8 mouse cellular contexts compared by ENCODE assay signal in the genomic region with DNA sequence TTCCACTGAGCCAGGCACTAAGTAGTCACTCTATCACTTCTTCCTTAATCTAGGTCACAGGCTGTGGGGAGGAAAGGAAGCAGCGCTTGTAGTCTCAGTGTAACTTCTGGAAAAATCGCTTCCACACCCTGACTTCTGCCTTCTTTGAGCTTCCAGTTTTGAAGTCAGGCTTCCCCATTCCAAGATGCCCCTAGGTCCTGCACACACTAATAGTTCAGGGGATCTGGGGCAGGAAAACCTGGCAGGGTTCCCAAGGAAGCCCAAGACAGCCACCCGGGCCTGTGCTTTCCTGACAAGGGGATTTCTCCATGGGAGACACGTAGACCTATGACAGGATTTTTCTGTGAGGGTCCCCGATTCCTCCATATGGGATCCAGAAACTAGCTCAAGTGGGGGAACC. TPM values are rescaled to one million over a fixed set of nuclear protein-coding genes. Genes with fewer than 3 reads are reported as not detected.
DNase-seq lines count a peak whose midpoint lies in the region; ATAC-seq lines count a peak whose summit lies in the region.

No protein-coding gene starts in this region.

- no peaks in the 10 kb centered on the region for H3K27me3 ChIP-seq in heart, embryonic 11.5 days (ENCODE audit: control insufficient read depth, insufficient read depth, low read length)
- H3K27me3 ChIP-seq in midbrain, embryonic 11.5 days (ENCODE audit: control insufficient read depth, insufficient read depth, low read length), result no peaks in the 10 kb centered on the region

- no peak for DNase-seq in frontal cortex, adult 2 months (ENCODE audit: extremely low spot score in 1 of 2, low spot score in 1 of 2)
- DNase-seq in adrenal gland, postnatal 25 days, result peak; percentile 29
- peak; percentile 45 for DNase-seq in kidney, postnatal 10 days
- DNase-seq in midbrain, embryonic 11.5 days (ENCODE audit: low spot score, missing footprints), result no peak
- no peak for DNase-seq in right cerebral cortex, postnatal 14 days

- H3K4me3 ChIP-seq in heart, embryonic 11.5 days (ENCODE audit: low read depth, low read length), result peak overlapping the region; percentile 99
- peak overlapping the region; percentile 87 for H3K4me3 ChIP-seq in midbrain, embryonic 11.5 days (ENCODE audit: low read depth, low read length)

- H3K9ac ChIP-seq in heart, embryonic 11.5 days (ENCODE audit: low read depth, low read length), result peak overlapping the region; percentile 97
- H3K9ac ChIP-seq in midbrain, embryonic 11.5 days (ENCODE audit: low read length), result peak overlapping the region; percentile 92

- 0 out of 2 replicates have a peak, but pooled peaks have one; percentile 18 for ATAC-seq in frontal cortex, adult (ENCODE audit: low TSS enrichment)
- no peak for ATAC-seq in heart, embryonic 11.5 days (replicated peaks; ENCODE audit: insufficient number of reproducible peaks, low FRiP score, low TSS enrichment)
- no peak for ATAC-seq in midbrain, embryonic 11.5 days (ENCODE audit: low FRiP score)
- ATAC-seq in megakaryocyte progenitor cell, adult 5-6 weeks (replicated peaks; ENCODE audit: poor library complexity), result no peak

- H3K4me1 ChIP-seq in heart, embryonic 11.5 days (ENCODE audit: control insufficient read depth, insufficient read depth, low read length), result peaks cover 16% of the 10 kb centered on the region
- H3K4me1 ChIP-seq in midbrain, embryonic 11.5 days (ENCODE audit: control insufficient read depth, insufficient read depth, low read length), result peaks cover 17% of the 10 kb centered on the region

- WGBS in heart, embryonic 11.5 days (ENCODE audit: insufficient replicate concordance), result 24% methylated on average over 5 of the region's 5 CpGs
- 30% methylated on average over 5 of the region's 5 CpGs for WGBS in midbrain, embryonic 11.5 days

- peak overlapping the region; percentile 87 for H3K4me2 ChIP-seq in heart, embryonic 11.5 days
- H3K4me2 ChIP-seq in midbrain, embryonic 11.5 days, result peak overlapping the region; percentile 70

- peak overlapping the region; percentile 25; the same call in 1 of the 2 replicates for H3K27ac ChIP-seq in heart, embryonic 11.5 days (ENCODE audit: low read depth, low read length)
- no peak overlapping the region for H3K27ac ChIP-seq in midbrain, embryonic 11.5 days (ENCODE audit: low read depth, low read length)

- H3K36me3 ChIP-seq in heart, embryonic 11.5 days (ENCODE audit: control insufficient read depth, insufficient read depth, low read length), result no peaks in the 10 kb centered on the region
- no peaks in the 10 kb centered on the region for H3K36me3 ChIP-seq in midbrain, embryonic 11.5 days (ENCODE audit: control insufficient read depth, insufficient read depth, low read length)

- no peaks in the 10 kb centered on the region for H3K9me3 ChIP-seq in heart, embryonic 11.5 days (replicated peaks; ENCODE audit: control insufficient read depth, low read length)
- H3K9me3 ChIP-seq in midbrain, embryonic 11.5 days (ENCODE audit: control insufficient read depth, low read length), result no peaks in the 10 kb centered on the region

RNA-seq across cellular contexts. Expression of gene Ap3d1, which starts 0.9 kb away (rescaled TPM):
- polyA plus RNA-seq in frontal cortex, adult 2 months (2012; rRNA removed), result 161 and 170 TPM in 2 replicates
- 94.4 and 102 TPM in 2 replicates for total RNA-seq in adrenal gland, postnatal 25 days (2021)
- polyA plus RNA-seq in heart, embryonic 11.5 days (2014; fragmentation: Nextera tagmentation; extraction: Ambion mirVana), result 51.5 and 59.3 TPM in 2 replicates
- 63.2 and 68.4 TPM in 2 replicates for polyA plus RNA-seq in midbrain, embryonic 11.5 days (2014; fragmentation: Nextera tagmentation; extraction: Ambion mirVana)
- 31.5 and 40.3 TPM in 2 replicates for total RNA-seq in megakaryocyte progenitor cell, adult 5-6 weeks (2015)
- total RNA-seq in megakaryocyte progenitor cell, adult 5-6 weeks (2017), result 34.7 and 48.7 TPM in 2 replicates

RNA-seq across cellular contexts. Expression of gene Dot1l, which starts 13.9 kb away (rescaled TPM):
- 74.8 and 79.5 TPM in 2 replicates for polyA plus RNA-seq in frontal cortex, adult 2 months (2012; rRNA removed)
- 97.3 and 102 TPM in 2 replicates for total RNA-seq in adrenal gland, postnatal 25 days (2021)
- 23.1 and 27.3 TPM in 2 replicates for polyA plus RNA-seq in heart, embryonic 11.5 days (2014; fragmentation: Nextera tagmentation; extraction: Ambion mirVana)
- 15.4 and 18.8 TPM in 2 replicates for polyA plus RNA-seq in midbrain, embryonic 11.5 days (2014; fragmentation: Nextera tagmentation; extraction: Ambion mirVana)
- total RNA-seq in megakaryocyte progenitor cell, adult 5-6 weeks (2015), result 29.2 and 34.8 TPM in 2 replicates
- total RNA-seq in megakaryocyte progenitor cell, adult 5-6 weeks (2017), result 9.0 and 9.7 TPM in 2 replicates

RNA-seq across cellular contexts. Expression of gene Izumo4, which starts 39.2 kb away (rescaled TPM):
- polyA plus RNA-seq in frontal cortex, adult 2 months (2012; rRNA removed), result 99.6 and 108 TPM in 2 replicates
- 21.6 and 37.1 TPM in 2 replicates for total RNA-seq in adrenal gland, postnatal 25 days (2021)
- 8.2 and 8.5 TPM in 2 replicates for polyA plus RNA-seq in heart, embryonic 11.5 days (2014; fragmentation: Nextera tagmentation; extraction: Ambion mirVana)
- polyA plus RNA-seq in midbrain, embryonic 11.5 days (2014; fragmentation: Nextera tagmentation; extraction: Ambion mirVana), result 6.7 and 6.9 TPM in 2 replicates
- 7.0 and 13.6 TPM in 2 replicates for total RNA-seq in megakaryocyte progenitor cell, adult 5-6 weeks (2015)
- 1.7 and 4.3 TPM in 2 replicates for total RNA-seq in megakaryocyte progenitor cell, adult 5-6 weeks (2017)

RNA-seq across cellular contexts. Expression of gene Mob3a, which starts 39.4 kb away (rescaled TPM):
- 9.1 and 10.6 TPM in 2 replicates for polyA plus RNA-seq in frontal cortex, adult 2 months (2012; rRNA removed)
- total RNA-seq in adrenal gland, postnatal 25 days (2021), result 15.2 and 18.8 TPM in 2 replicates
- 38.9 and 39.0 TPM in 2 replicates for polyA plus RNA-seq in heart, embryonic 11.5 days (2014; fragmentation: Nextera tagmentation; extraction: Ambion mirVana)
- 50.2 and 52.7 TPM in 2 replicates for polyA plus RNA-seq in midbrain, embryonic 11.5 days (2014; fragmentation: Nextera tagmentation; extraction: Ambion mirVana)
- total RNA-seq in megakaryocyte progenitor cell, adult 5-6 weeks (2015), result 26.4 and 31.9 TPM in 2 replicates
- 34.9 and 39.0 TPM in 2 replicates for total RNA-seq in megakaryocyte progenitor cell, adult 5-6 weeks (2017)

RNA-seq across cellular contexts. Expression of gene Sf3a2, which starts 56.9 kb away (rescaled TPM):
- polyA plus RNA-seq in frontal cortex, adult 2 months (2012; rRNA removed), result 42.2 and 50.7 TPM in 2 replicates
- 56.7 and 60.1 TPM in 2 replicates for total RNA-seq in adrenal gland, postnatal 25 days (2021)
- 68.6 and 68.7 TPM in 2 replicates for polyA plus RNA-seq in heart, embryonic 11.5 days (2014; fragmentation: Nextera tagmentation; extraction: Ambion mirVana)
- polyA plus RNA-seq in midbrain, embryonic 11.5 days (2014; fragmentation: Nextera tagmentation; extraction: Ambion mirVana), result 92.2 and 104 TPM in 2 replicates
- 74.9 and 78.4 TPM in 2 replicates for total RNA-seq in megakaryocyte progenitor cell, adult 5-6 weeks (2015)
- 11.5 and 19.0 TPM in 2 replicates for total RNA-seq in megakaryocyte progenitor cell, adult 5-6 weeks (2017)

Comparison
In these comparisons a context has a peak if more than half of its experiments do, and no peak if none do; other contexts are left out.
1. DNase-seq: peak in adrenal gland, postnatal 25 days (single experiment) and kidney, postnatal 10 days (single experiment); none in frontal cortex, adult 2 months (0 of 2), midbrain, embryonic 11.5 days (single experiment) and right cerebral cortex, postnatal 14 days (single experiment).
2. RNA of gene Izumo4, which starts 39.2 kb away (polyA plus RNA-seq): 99.6 to 108 TPM in frontal cortex, adult 2 months; 8.2 to 8.5 TPM in heart, embryonic 11.5 days and 6.7 to 6.9 TPM in midbrain, embryonic 11.5 days; every median in the first group is over 10 times any median in the second.